Mouse (Mus musculus) ES-Bruce4 (cell line): ENCODE measurements around the gene Derl3.

Experiments used
- CTCF ChIP-seq: IDR thresholded peaks from one replicate; pipeline ENCODE4 v1.8.1; 2011; ENCODE audit warnings: low read depth, low read length
- EP300 ChIP-seq: IDR thresholded peaks from 2 replicates; pipeline ENCODE4 v1.6.1; 2011; ENCODE audit warnings: low read depth, low read length; ENCODE audit not compliant: insufficient read depth
- POLR2A ChIP-seq: IDR thresholded peaks from one replicate; pipeline ENCODE4 v1.8.1; 2011; ENCODE audit warnings: low read length; ENCODE audit not compliant: insufficient read depth

GRCm38 (mm10) chr10:75937851-75938643 lies 44.8 kb downstream of the Derl3 start:
- no peak for TF ChIP-seq POLR2A
- no peak for TF ChIP-seq CTCF
- TF ChIP-seq EP300: peak; percentile 69; the same call in 1 of the 2 replicates
